Mouse (Mus musculus): ENCODE data around the gene C330021F23Rik. TPM values are rescaled to one million over a fixed set of nuclear protein-coding genes. Genes with fewer than 3 reads are reported as not detected.

C330021F23Rik gene
- polyA plus RNA-seq, 1 experiment from 2014 or later, result 0.38 TPM

DNA sequence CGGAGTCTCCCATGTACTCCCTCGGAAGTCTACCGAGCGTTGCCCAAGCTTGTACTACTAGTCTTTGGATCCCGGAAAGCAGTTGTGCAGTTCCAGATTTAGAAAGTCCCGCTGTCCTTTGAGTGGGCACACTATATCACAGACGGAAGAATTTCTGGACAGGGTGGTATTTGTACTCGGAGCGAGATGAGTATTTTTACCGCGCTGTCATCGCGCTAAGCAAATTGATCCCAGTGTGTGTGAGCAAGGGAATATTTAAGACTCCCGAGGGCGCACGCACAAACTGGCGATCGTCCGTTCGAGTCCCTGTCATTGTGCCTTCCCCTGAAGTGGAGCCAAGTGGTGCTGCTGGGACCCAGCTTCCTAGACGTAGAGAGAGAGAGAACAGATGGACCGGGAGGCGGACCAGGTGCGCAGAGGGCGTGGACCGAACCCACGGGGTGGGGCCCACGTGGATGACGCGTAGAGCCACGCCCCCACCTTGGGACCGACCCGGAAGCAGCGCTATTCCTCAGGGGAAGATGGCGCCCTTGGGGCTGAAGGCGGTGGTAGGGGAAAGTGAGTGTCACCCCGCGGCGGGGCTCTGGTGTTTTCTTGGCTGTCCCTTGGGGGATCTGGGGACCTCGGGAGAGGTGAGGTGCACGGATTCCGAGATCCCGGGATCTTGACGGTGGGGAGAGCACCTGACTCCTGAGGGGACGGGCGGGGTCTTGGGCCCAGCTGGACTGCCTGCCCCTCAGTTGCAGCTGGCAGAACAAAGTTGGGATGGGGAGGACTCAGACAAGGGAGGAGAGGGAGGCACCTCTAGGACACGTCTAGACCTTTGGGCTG is 63.1 kb downstream of the C330021F23Rik start, which contains the start of gene Stxbp2:
Stxbp2 (plus strand) TSS at position 309 of the 831 bp plus-strand sequence.
- 4% methylated on average over 46 of the region's 47 CpGs for WGBS
- peak within 1 kb of the TSS; percentile 65 for H3K4me2 ChIP-seq (replicated peaks; ENCODE audit: low read depth)
- TF ChIP-seq EP300 (optimal IDR thresholded peaks at IDR 0.05), result no peak
- TF ChIP-seq CTCF (IDR thresholded peaks at IDR 0.05; ENCODE audit: low read depth), result no peak
- H3K9me3 ChIP-seq (ENCODE audit: control insufficient read depth, low read length), result no peaks in the 10 kb centered on the region
- no peaks in the 10 kb centered on the region for H3K36me3 ChIP-seq (ENCODE audit: control insufficient read depth, insufficient read depth, low read length)
- no peaks in the 10 kb centered on the region for H3K27me3 ChIP-seq (ENCODE audit: control insufficient read depth, insufficient read depth, low read length)
- H3K27ac ChIP-seq (replicated peaks), result peak within 1 kb of the TSS; percentile 79
- DNase-seq (ENCODE audit: low spot score) (peak; percentile 92), ATAC-seq (ENCODE audit: low FRiP score, low TSS enrichment) (peak; percentile 92)
- H3K4me1 ChIP-seq (replicated peaks; ENCODE audit: control insufficient read depth, insufficient read depth), result no peaks in the 10 kb centered on the region
- peak within 1 kb of the TSS; percentile 65 for H3K4me3 ChIP-seq (ENCODE audit: low read depth, low read length)
- peak within 1 kb of the TSS; percentile 76 for H3K9ac ChIP-seq (ENCODE audit: low read length)

DNA sequence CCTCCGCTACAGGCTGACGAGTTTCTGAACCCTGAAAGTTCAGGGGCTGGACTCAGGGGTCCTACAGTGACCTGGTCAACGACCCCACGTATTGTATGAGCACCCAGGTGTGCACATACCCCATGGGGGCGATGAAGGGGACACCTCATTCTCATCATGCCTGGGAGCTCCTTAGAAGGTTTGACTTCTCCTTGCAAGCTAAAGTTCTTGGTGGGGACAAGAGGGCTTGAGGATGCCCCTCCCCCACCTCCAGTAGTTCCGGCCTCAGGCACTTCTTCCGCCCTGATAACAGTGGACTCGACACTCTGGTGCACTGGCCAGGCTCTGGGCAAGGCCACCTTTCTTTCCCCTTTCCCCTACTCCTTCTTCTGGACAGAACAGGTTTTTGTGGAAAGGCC is 63.7 kb downstream of the C330021F23Rik start:
- ATAC-seq (ENCODE audit: low FRiP score, low TSS enrichment) (peak; percentile 81), DNase-seq (ENCODE audit: low spot score) (peak; percentile 80)
- H3K9ac ChIP-seq (ENCODE audit: low read length), result peak overlapping the region; percentile 76
- H3K4me3 ChIP-seq (ENCODE audit: low read depth, low read length), result peak overlapping the region; percentile 65
- peak overlapping the region; percentile 79 for H3K27ac ChIP-seq (replicated peaks)
- 17% methylated on average over 8 of the region's 8 CpGs for WGBS
- no peaks in the 10 kb centered on the region for H3K4me1 ChIP-seq (replicated peaks; ENCODE audit: control insufficient read depth, insufficient read depth)
- H3K27me3 ChIP-seq (ENCODE audit: control insufficient read depth, insufficient read depth, low read length), result no peaks in the 10 kb centered on the region
- H3K9me3 ChIP-seq (ENCODE audit: control insufficient read depth, low read length), result no peaks in the 10 kb centered on the region
- TF ChIP-seq EP300 (optimal IDR thresholded peaks at IDR 0.05), result no peak
- TF ChIP-seq CTCF (IDR thresholded peaks at IDR 0.05; ENCODE audit: low read depth), result no peak
- peak overlapping the region; percentile 65 for H3K4me2 ChIP-seq (replicated peaks; ENCODE audit: low read depth)
- H3K36me3 ChIP-seq (ENCODE audit: control insufficient read depth, insufficient read depth, low read length), result 0 out of 2 replicates have a peak, but pooled peaks cover 1% of the 10 kb centered on the region

Other genes with a start within 250 kb of the C330021F23Rik start
- 0.51 and 0.63 TPM in 2 replicates for gene A430078G23Rik, start 214.6 kb upstream of the C330021F23Rik start, polyA plus RNA-seq (2015; fragmentation: Nextera tagmentation; extraction: Ambion mirVana)
- gene Arhgef18, start 175.0 kb upstream of the C330021F23Rik start, polyA plus RNA-seq (2015; fragmentation: Nextera tagmentation; extraction: Ambion mirVana), result 5.5 TPM in 2 replicates
- gene Pex11g, start 100.3 kb upstream of the C330021F23Rik start, polyA plus RNA-seq (2015; fragmentation: Nextera tagmentation; extraction: Ambion mirVana), result 11.6 and 15.4 TPM in 2 replicates
- 0.46 and 1.1 TPM in 2 replicates for gene Tex45, start 97.1 kb upstream of the C330021F23Rik start, polyA plus RNA-seq (2015; fragmentation: Nextera tagmentation; extraction: Ambion mirVana)
- 19.1 and 21.3 TPM in 2 replicates for gene Zfp358, start 74.9 kb upstream of the C330021F23Rik start, polyA plus RNA-seq (2015; fragmentation: Nextera tagmentation; extraction: Ambion mirVana)
- gene Mcoln1, start 67.5 kb upstream of the C330021F23Rik start, polyA plus RNA-seq (2015; fragmentation: Nextera tagmentation; extraction: Ambion mirVana), result 24.7 and 28.4 TPM in 2 replicates
- 15.4 and 16.0 TPM in 2 replicates for gene Pnpla6, start 52.6 kb upstream of the C330021F23Rik start, polyA plus RNA-seq (2015; fragmentation: Nextera tagmentation; extraction: Ambion mirVana)
- gene Camsap3, start 19.3 kb downstream of the C330021F23Rik start, polyA plus RNA-seq (2015; fragmentation: Nextera tagmentation; extraction: Ambion mirVana), result 14.2 and 20.1 TPM in 2 replicates
- 23.3 and 25.5 TPM in 2 replicates for gene Xab2, start 53.3 kb downstream of the C330021F23Rik start, polyA plus RNA-seq (2015; fragmentation: Nextera tagmentation; extraction: Ambion mirVana)
- 143 and 171 TPM in 2 replicates for gene Pet100, start 53.6 kb downstream of the C330021F23Rik start, polyA plus RNA-seq (2015; fragmentation: Nextera tagmentation; extraction: Ambion mirVana)
- 0.25 TPM in 1 of 2 replicates, not detected in the other for gene Pcp2, start 57.6 kb downstream of the C330021F23Rik start, polyA plus RNA-seq (2015; fragmentation: Nextera tagmentation; extraction: Ambion mirVana)
- 111 and 121 TPM in 2 replicates for gene Stxbp2, start 63.0 kb downstream of the C330021F23Rik start, polyA plus RNA-seq (2015; fragmentation: Nextera tagmentation; extraction: Ambion mirVana)
- gene Retn, start 87.8 kb downstream of the C330021F23Rik start, polyA plus RNA-seq (2015; fragmentation: Nextera tagmentation; extraction: Ambion mirVana), result not detected in 2 replicates
- gene Mcemp1, start 97.8 kb downstream of the C330021F23Rik start, polyA plus RNA-seq (2015; fragmentation: Nextera tagmentation; extraction: Ambion mirVana), result 0.11 and 0.15 TPM in 2 replicates
- gene Fcor, start 104.4 kb downstream of the C330021F23Rik start, polyA plus RNA-seq (2015; fragmentation: Nextera tagmentation; extraction: Ambion mirVana), result 3.4 and 5.3 TPM in 2 replicates
- gene Trappc5, start 108.3 kb downstream of the C330021F23Rik start, polyA plus RNA-seq (2015; fragmentation: Nextera tagmentation; extraction: Ambion mirVana), result 26.6 and 27.9 TPM in 2 replicates
- 0.44 and 0.47 TPM in 2 replicates for gene Fcer2a, start 126.2 kb downstream of the C330021F23Rik start, polyA plus RNA-seq (2015; fragmentation: Nextera tagmentation; extraction: Ambion mirVana)
- 0.10 and 0.21 TPM in 2 replicates for gene Clec4g, start 152.7 kb downstream of the C330021F23Rik start, polyA plus RNA-seq (2015; fragmentation: Nextera tagmentation; extraction: Ambion mirVana)
- gene Cd209a, start 181.0 kb downstream of the C330021F23Rik start, polyA plus RNA-seq (2015; fragmentation: Nextera tagmentation; extraction: Ambion mirVana), result 0.11 and 0.16 TPM in 2 replicates

Measured in stomach, postnatal 0 days (tissue).